Mouse (Mus musculus) ES-Bruce4 (cell line): ENCODE data around the gene Sec22a.

Source experiments
- CTCF ChIP-seq: IDR thresholded peaks from one replicate; pipeline ENCODE4 v1.8.1; 2011; ENCODE audit warnings: low read depth, low read length
- EP300 ChIP-seq: IDR thresholded peaks from 2 replicates; pipeline ENCODE4 v1.6.1; 2011; ENCODE audit warnings: low read depth, low read length; ENCODE audit not compliant: insufficient read depth
- POLR2A ChIP-seq: IDR thresholded peaks from one replicate; pipeline ENCODE4 v1.8.1; 2011; ENCODE audit warnings: low read length; ENCODE audit not compliant: insufficient read depth

DNA sequence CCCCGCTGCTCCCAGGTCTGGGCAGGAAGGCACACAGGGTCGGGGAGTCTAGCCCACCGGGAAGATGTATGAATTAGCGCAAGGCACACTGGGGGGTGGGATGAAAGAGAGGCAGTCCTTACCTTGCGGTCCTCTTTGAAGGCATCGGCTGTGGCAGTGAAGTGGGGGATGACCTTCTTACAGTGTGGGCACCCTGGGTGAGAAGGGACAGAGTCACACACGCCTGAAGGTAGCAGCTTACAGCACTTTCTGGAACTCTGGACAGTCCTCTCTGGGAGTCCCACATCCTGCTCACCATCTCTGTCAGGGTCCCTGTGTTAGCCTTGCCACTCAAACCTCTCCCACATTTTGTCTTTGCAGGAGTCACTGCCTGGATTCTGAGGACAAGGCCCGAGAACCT lies 40.2 kb upstream of the Sec22a start:
- TF ChIP-seq POLR2A, result no peak
- no peak for TF ChIP-seq EP300
- no peak for TF ChIP-seq CTCF
